ENCODE assay signal across 9 mouse cellular contexts in genomic region chr7:48879574-48879973, GRCm38 (mm10). TPM values are rescaled to one million over a fixed set of nuclear protein-coding genes. Genes with fewer than 3 reads are reported as not detected.
DNase-seq lines count a peak whose midpoint lies in the region; ATAC-seq lines count a peak whose summit lies in the region.
"Had no signal": no experiment of that assay in that cellular context is flagged by ENCODE, and none has a peak within 500 bp of the region (broad histone marks: within the 10 kb centered on the region; RNA-seq: fewer than 3 reads in every experiment).

No protein-coding gene starts in this region.

- no peaks in the 10 kb centered on the region for H3K9me3 ChIP-seq in heart, embryonic 16.5 days (replicated peaks; ENCODE audit: control insufficient read depth, low read length)
- H3K9me3 ChIP-seq in embryonic facial prominence, embryonic 11.5 days (replicated peaks; ENCODE audit: control insufficient read depth, low read length), result no peaks in the 10 kb centered on the region
- no peaks in the 10 kb centered on the region for H3K9me3 ChIP-seq in midbrain, embryonic 13.5 days

- H3K27ac ChIP-seq in heart, embryonic 16.5 days (ENCODE audit: low read length), result peak overlapping the region; percentile 10; the same call in 1 of the 2 replicates
- H3K27ac ChIP-seq in embryonic facial prominence, embryonic 11.5 days (replicated peaks; ENCODE audit: low read depth, low read length), result no peak overlapping the region
- no peak overlapping the region for H3K27ac ChIP-seq in midbrain, embryonic 13.5 days

- no peaks in the 10 kb centered on the region for H3K27me3 ChIP-seq in heart, embryonic 16.5 days (ENCODE audit: control insufficient read depth, insufficient read depth, low read length)
- 0 out of 2 replicates have a peak, but pooled peaks cover 3% of the 10 kb centered on the region for H3K27me3 ChIP-seq in embryonic facial prominence, embryonic 11.5 days (ENCODE audit: control insufficient read depth, insufficient read depth, low read length)
- peaks cover 33% of the 10 kb centered on the region for H3K27me3 ChIP-seq in midbrain, embryonic 13.5 days

- peaks cover 24% of the 10 kb centered on the region for H3K36me3 ChIP-seq in heart, embryonic 16.5 days (ENCODE audit: control insufficient read depth, insufficient read depth)
- peaks cover 5% of the 10 kb centered on the region; the same call in 1 of the 2 replicates for H3K36me3 ChIP-seq in embryonic facial prominence, embryonic 11.5 days (replicated peaks; ENCODE audit: control insufficient read depth, insufficient read depth, low read depth, low read length)
- peaks cover 3% of the 10 kb centered on the region; the same call in 1 of the 2 replicates for H3K36me3 ChIP-seq in midbrain, embryonic 13.5 days

- peak overlapping the region; percentile 65 for H3K4me2 ChIP-seq in heart, embryonic 16.5 days (ENCODE audit: low read depth, low read length)
- H3K4me2 ChIP-seq in embryonic facial prominence, embryonic 11.5 days (ENCODE audit: low read depth, low read length), result peak overlapping the region; percentile 16; the same call in 1 of the 2 replicates
- peak overlapping the region; percentile 44 for H3K4me2 ChIP-seq in midbrain, embryonic 13.5 days (replicated peaks)

- peak overlapping the region; percentile 45 for H3K4me3 ChIP-seq in heart, embryonic 16.5 days (ENCODE audit: low read length)
- peak overlapping the region; percentile 18 for H3K4me3 ChIP-seq in embryonic facial prominence, embryonic 11.5 days (ENCODE audit: low read depth, low read length)
- peak overlapping the region; percentile 20 for H3K4me3 ChIP-seq in midbrain, embryonic 13.5 days (replicated peaks)

- peaks cover 21% of the 10 kb centered on the region for H3K4me1 ChIP-seq in heart, embryonic 16.5 days (ENCODE audit: control insufficient read depth, insufficient read depth, low read length)
- no peaks in the 10 kb centered on the region for H3K4me1 ChIP-seq in embryonic facial prominence, embryonic 11.5 days (ENCODE audit: control insufficient read depth, insufficient read depth, low read length)
- H3K4me1 ChIP-seq in midbrain, embryonic 13.5 days (replicated peaks), result peaks cover 29% of the 10 kb centered on the region

- 57% methylated on average over 3 of the region's 3 CpGs for WGBS in heart, embryonic 16.5 days
- WGBS in embryonic facial prominence, embryonic 11.5 days, result 51% methylated on average over 3 of the region's 3 CpGs
- WGBS in midbrain, embryonic 13.5 days, result 52% methylated on average over 3 of the region's 3 CpGs

- intact Hi-C loops in left cerebral cortex, postnatal 4 days (cut with DNase I), result loop anchor here (5.0 kb wide), 2 partner anchors 72 to 132 kb away; no protein-coding TSS in a partner anchor

- H3K9ac ChIP-seq in heart, embryonic 16.5 days (ENCODE audit: low read length), result peak overlapping the region; percentile 59
- no peak overlapping the region for H3K9ac ChIP-seq in embryonic facial prominence, embryonic 11.5 days (replicated peaks; ENCODE audit: low read length)
- H3K9ac ChIP-seq in midbrain, embryonic 13.5 days (replicated peaks), result no peak overlapping the region

- no peak for ATAC-seq in heart, embryonic 16.5 days (replicated peaks; ENCODE audit: extremely low read depth, insufficient read depth, low FRiP score)
- no peak for ATAC-seq in embryonic facial prominence, embryonic 11.5 days (replicated peaks; ENCODE audit: insufficient number of reproducible peaks, low FRiP score, low TSS enrichment, low read depth)
- no peak for ATAC-seq in midbrain, embryonic 13.5 days

- no peak for DNase-seq in heart, adult 9 months (ENCODE audit: low spot score in 2 of 2)
- no peak for DNase-seq in embryonic facial prominence, embryonic 11.5 days (ENCODE audit: low spot score)
- peak; percentile 43 for DNase-seq in induced T-regulatory cell, adult 2 months (ENCODE audit: low read depth)
- no peak for DNase-seq in embryo, embryonic 10 days (ENCODE audit: low spot score)
- no peak for DNase-seq in left cerebral cortex, postnatal 4 days
- DNase-seq in layer of hippocampus, postnatal 25 days (ENCODE audit: extremely low spot score in 1 of 2, low spot score in 1 of 2), result no peak

RNA-seq across cellular contexts. Expression of gene E2f8, which starts 1.8 kb away (rescaled TPM):
- polyA plus RNA-seq in heart, embryonic 16.5 days (2015; fragmentation: Nextera tagmentation; extraction: Ambion mirVana), result 15.9 and 17.7 TPM in 2 replicates
- polyA plus RNA-seq in embryonic facial prominence, embryonic 11.5 days (2014; fragmentation: Nextera tagmentation; extraction: Ambion mirVana), result 12.4 and 13.6 TPM in 2 replicates
- polyA plus RNA-seq in midbrain, embryonic 13.5 days (2015; fragmentation: Nextera tagmentation; extraction: Ambion mirVana), result 5.0 and 5.9 TPM in 2 replicates
- 1 to 10 TPM; 3.2 to 4.4 TPM for total RNA-seq in left cerebral cortex, postnatal 4 days (2021)
- under 1 TPM; 0.59 TPM for total RNA-seq in layer of hippocampus, postnatal 25 days (2021)

RNA-seq across cellular contexts. Expression of gene Nav2, which starts 28.9 kb away (rescaled TPM):
- 33.9 and 34.2 TPM in 2 replicates for polyA plus RNA-seq in heart, embryonic 16.5 days (2015; fragmentation: Nextera tagmentation; extraction: Ambion mirVana)
- polyA plus RNA-seq in embryonic facial prominence, embryonic 11.5 days (2014; fragmentation: Nextera tagmentation; extraction: Ambion mirVana), result 7.3 and 8.0 TPM in 2 replicates
- 22.2 and 23.2 TPM in 2 replicates for polyA plus RNA-seq in midbrain, embryonic 13.5 days (2015; fragmentation: Nextera tagmentation; extraction: Ambion mirVana)
- 100 to 1,000 TPM; 200 to 220 TPM for total RNA-seq in left cerebral cortex, postnatal 4 days (2021)
- 100 to 1,000 TPM in 1 of 2 experiments, 10 to 100 TPM in 1; 56.4 to 101 TPM for total RNA-seq in layer of hippocampus, postnatal 25 days (2021)

RNA-seq across cellular contexts. Expression of gene Csrp3, which starts 31.7 kb away (rescaled TPM):
- 1,973 and 1,982 TPM in 2 replicates for polyA plus RNA-seq in heart, embryonic 16.5 days (2015; fragmentation: Nextera tagmentation; extraction: Ambion mirVana)
- 1.1 and 4.0 TPM in 2 replicates for polyA plus RNA-seq in embryonic facial prominence, embryonic 11.5 days (2014; fragmentation: Nextera tagmentation; extraction: Ambion mirVana)
- 0.19 TPM in 1 of 2 replicates, not detected in the other for polyA plus RNA-seq in midbrain, embryonic 13.5 days (2015; fragmentation: Nextera tagmentation; extraction: Ambion mirVana)
- not detected for total RNA-seq in left cerebral cortex, postnatal 4 days (2021)
- not detected for total RNA-seq in layer of hippocampus, postnatal 25 days (2021)
- polyA plus RNA-seq: urinary bladder, adult 2 months had no signal

Comparison
In these comparisons a context has a peak if more than half of its experiments do, and no peak if none do; other contexts are left out.
1. RNA of gene Csrp3, which starts 31.7 kb away (polyA plus RNA-seq): 1,973 to 1,982 TPM in heart, embryonic 16.5 days; 1.1 to 4.0 TPM in embryonic facial prominence, embryonic 11.5 days and 0.19 TPM in midbrain, embryonic 13.5 days; every median in the first group is over 100 times any median in the second.
2. Peak in every context shown above with its lines, with median percentiles within 50 percentile points of each other: H3K4me2 ChIP-seq and H3K4me3 ChIP-seq.